Mouse (Mus musculus): ENCODE measurements around the gene Eif4g1.

- TF ChIP-seq CTCF (IDR thresholded peaks at IDR 0.05; ENCODE audit: borderline replicate concordance, extremely low read depth, insufficient read depth, insufficient read length) (peak; percentile 83), POLR2A (IDR thresholded peaks at IDR 0.05; ENCODE audit: borderline replicate concordance, extremely low read depth, insufficient read depth, insufficient read length, poor library complexity, severe bottlenecking) (no peak)
These were observed 34.4 kb downstream of the Eif4g1 start for GRCm38 (mm10) chr16:20702522-20702893.
